Mouse (Mus musculus) effector memory CD4-positive, alpha-beta T cell, adult 5 months (primary cell): Measurements from ENCODE around the gene Gm3043. TPM values are rescaled to one million over a fixed set of nuclear protein-coding genes. Genes with fewer than 3 reads are reported as not detected.

Experiments
- polyA plus RNA-seq: library from polyadenylated mRNA; unstranded; fragments of 100-300 nt; shearing (Covaris generic); gene quantifications from one replicate; pipeline ENCODE4 v1.2.1, GENCODE M21; 2017

Gm3043 gene
- polyA plus RNA-seq, result not detected

DNA sequence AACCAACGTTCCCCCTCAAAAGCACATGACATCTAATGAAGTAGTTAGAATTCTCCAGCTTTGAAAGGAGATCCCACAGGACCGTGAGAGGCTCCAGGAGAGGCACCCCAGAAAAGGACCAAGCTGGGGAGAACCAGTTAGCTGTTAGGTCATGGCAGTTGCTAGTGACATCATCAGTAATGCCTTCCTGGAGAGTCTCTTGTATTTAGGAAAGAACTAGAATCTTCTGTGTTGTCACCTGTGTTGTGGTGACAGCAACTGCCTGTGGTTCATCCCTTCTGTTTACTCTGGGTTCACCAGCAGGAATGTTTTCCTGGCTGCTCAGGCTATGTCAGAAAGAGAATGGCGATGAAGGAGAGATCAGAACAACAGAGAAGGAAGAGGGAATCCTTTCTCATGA lies at the start of gene Gm3043:
Gene Gm3043 (plus strand): TSS at position 301 of the 400 bp plus-strand sequence.

DNA sequence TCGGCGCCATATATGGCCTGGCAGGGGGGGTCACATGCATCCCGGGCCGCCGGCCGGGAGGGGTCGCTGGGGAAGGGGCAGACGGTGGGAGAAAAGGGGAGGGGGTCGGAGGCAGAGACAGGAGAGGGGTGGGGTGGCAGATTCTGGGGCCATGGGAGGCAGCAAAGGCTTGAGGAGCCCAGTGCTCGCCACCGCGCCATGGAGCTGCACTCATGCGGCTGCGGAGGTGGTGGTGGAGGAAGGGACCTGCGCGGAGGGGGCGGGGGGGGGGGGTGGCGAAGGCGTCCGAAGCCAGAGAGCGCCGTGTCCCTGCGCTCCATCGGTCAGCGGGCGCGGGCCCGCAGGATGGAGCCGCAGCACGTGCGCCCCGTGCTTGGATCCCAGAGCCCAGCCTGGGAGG lies 36.9 kb upstream of the Gm3043 start, which contains the start of gene Gm3020:
Gene Gm3020 (plus strand): TSS at position 301 of the 400 bp plus-strand sequence.

Other genes starting within 250 kb of the Gm3043 start
- gene Gm10408, start 239.4 kb upstream of the Gm3043 start, polyA plus RNA-seq, result not detected
- not detected for gene Gm3012, start 54.3 kb upstream of the Gm3043 start, polyA plus RNA-seq
- gene Gm3020, start 36.8 kb upstream of the Gm3043 start, polyA plus RNA-seq, result not detected
- gene Gm3002, start 121.3 kb downstream of the Gm3043 start, polyA plus RNA-seq, result not detected
- not detected for gene Gm3033, start 157.5 kb downstream of the Gm3043 start, polyA plus RNA-seq
- not detected for gene Gm2916, start 195.4 kb downstream of the Gm3043 start, polyA plus RNA-seq
- not detected for gene Gm3029, start 243.0 kb downstream of the Gm3043 start, polyA plus RNA-seq